In the genomic region with DNA sequence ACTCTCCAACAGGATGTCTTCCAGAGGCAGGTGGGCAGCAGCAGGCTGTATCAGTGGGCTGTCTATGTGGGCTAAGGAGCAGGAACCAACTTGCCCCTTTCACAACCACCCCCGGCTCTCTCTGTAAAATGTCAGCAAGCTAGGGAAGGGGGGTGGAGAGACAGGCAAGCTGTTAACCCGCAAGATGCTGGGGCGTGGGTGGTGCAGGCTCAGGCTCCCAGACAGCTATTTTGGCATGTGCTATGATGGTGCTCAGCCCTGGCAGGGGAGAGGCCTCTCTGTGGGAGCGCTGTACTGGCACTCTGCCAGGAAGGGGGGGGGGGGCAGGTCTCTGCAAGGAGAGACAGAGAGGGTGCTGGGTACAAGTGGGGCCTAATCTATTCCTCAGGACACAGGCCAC, we compare ENCODE assay signal across 8 mouse cellular contexts. TPM values are rescaled to one million over a fixed set of nuclear protein-coding genes. Genes with fewer than 3 reads are reported as not detected.
A peak's percentile ranks its signal among the peaks of the same experiment; 100 is the strongest.
DNase-seq lines count a peak whose midpoint lies in the region; ATAC-seq lines count a peak whose summit lies in the region.

No protein-coding gene starts in this region.

- DNase-seq in cerebellum, adult 9-11 months, result peak; percentile 77
- no peak for DNase-seq in cerebellum, adult 8-10 months
- peak; percentile 92 to 94 for DNase-seq in frontal cortex, adult 2 months (ENCODE audit: extremely low spot score in 1 of 2, low spot score in 1 of 2)
- DNase-seq in layer of hippocampus, postnatal 10 days (ENCODE audit: low spot score in 2 of 2), result peak; percentile 72 to 77
- DNase-seq in lung, postnatal 10 days, result peak; percentile 50

- ATAC-seq in CD4-positive, CD25-positive, alpha-beta regulatory T cell, adult 4 months, result peak; percentile 78
- peak; percentile 59; the same call in 1 of the 2 replicates for ATAC-seq in stomach, embryonic 14.5 days (ENCODE audit: insufficient number of reproducible peaks, insufficient read depth, low FRiP score, low read depth)
- ATAC-seq in monocyte, adult 5-6 weeks (replicated peaks; ENCODE audit: insufficient number of reproducible peaks, low FRiP score, low TSS enrichment, poor library complexity, severe bottlenecking), result no peak

- no peak overlapping the region for H3K4me3 ChIP-seq in stomach, embryonic 14.5 days (ENCODE audit: low read depth, low read length)

- peaks cover 50% of the 10 kb centered on the region for H3K4me1 ChIP-seq in stomach, embryonic 14.5 days (ENCODE audit: control insufficient read depth, insufficient read depth, low read length)

- no peak overlapping the region for H3K4me2 ChIP-seq in stomach, embryonic 14.5 days (replicated peaks; ENCODE audit: low read depth, low read length)

- no peaks in the 10 kb centered on the region for H3K36me3 ChIP-seq in stomach, embryonic 14.5 days (ENCODE audit: control insufficient read depth, insufficient read depth, low read length)

- H3K9me3 ChIP-seq in stomach, embryonic 14.5 days (ENCODE audit: control insufficient read depth, low read depth, low read length), result no peaks in the 10 kb centered on the region

- WGBS in stomach, embryonic 14.5 days, result 10% methylated on average over 4 of the region's 4 CpGs

- H3K27ac ChIP-seq in stomach, embryonic 14.5 days (ENCODE audit: low read length), result peak overlapping the region; percentile 21; the same call in 1 of the 2 replicates

- no peaks in the 10 kb centered on the region for H3K27me3 ChIP-seq in stomach, embryonic 14.5 days (ENCODE audit: control insufficient read depth, insufficient read depth, low read length)

- no peak overlapping the region for H3K9ac ChIP-seq in stomach, embryonic 14.5 days (replicated peaks; ENCODE audit: low read depth, low read length)

RNA-seq across cellular contexts. Expression of a gene that starts 11.6 kb away (rescaled TPM):
- under 1 TPM; 0.82 to 0.86 TPM for polyA plus RNA-seq in CD4-positive, CD25-positive, alpha-beta regulatory T cell, adult 4 months (2017; shearing (Covaris generic))
- 0.04 and 0.12 TPM in 2 replicates for polyA plus RNA-seq in frontal cortex, adult 2 months (2012; rRNA removed)
- not detected for total RNA-seq in layer of hippocampus, postnatal 10 days (2021)
- polyA plus RNA-seq in stomach, embryonic 14.5 days (2014; fragmentation: Nextera tagmentation; extraction: Ambion mirVana), result 1.2 and 1.4 TPM in 2 replicates
- total RNA-seq in monocyte, adult 5-6 weeks (2017), result 0.29 to 0.97 TPM (median 0.32 TPM) in 3 replicates

RNA-seq across cellular contexts. Expression of a gene that starts 18.6 kb away (rescaled TPM):
- polyA plus RNA-seq in CD4-positive, CD25-positive, alpha-beta regulatory T cell, adult 4 months (2017; shearing (Covaris generic)), result 100 to 1,000 TPM; 131 to 138 TPM
- polyA plus RNA-seq in frontal cortex, adult 2 months (2012; rRNA removed), result 590 and 632 TPM in 2 replicates
- 100 to 1,000 TPM; 313 to 336 TPM for total RNA-seq in layer of hippocampus, postnatal 10 days (2021)
- polyA plus RNA-seq in stomach, embryonic 14.5 days (2014; fragmentation: Nextera tagmentation; extraction: Ambion mirVana), result 45.4 and 47.9 TPM in 2 replicates
- total RNA-seq in monocyte, adult 5-6 weeks (2017), result 83.0 to 148 TPM (median 110 TPM) in 3 replicates

RNA-seq across cellular contexts. Expression of a gene that starts 25.0 kb away (rescaled TPM):
- polyA plus RNA-seq in CD4-positive, CD25-positive, alpha-beta regulatory T cell, adult 4 months (2017; shearing (Covaris generic)), result 1 to 10 TPM; 1.9 to 3.1 TPM
- polyA plus RNA-seq in frontal cortex, adult 2 months (2012; rRNA removed), result 53.6 and 61.5 TPM in 2 replicates
- total RNA-seq in layer of hippocampus, postnatal 10 days (2021), result 10 to 100 TPM; 44.3 to 49.4 TPM
- 1,102 and 1,256 TPM in 2 replicates for polyA plus RNA-seq in stomach, embryonic 14.5 days (2014; fragmentation: Nextera tagmentation; extraction: Ambion mirVana)
- 10.2 TPM in 1 of 3 replicates, not detected in the others for total RNA-seq in monocyte, adult 5-6 weeks (2017)

RNA-seq across cellular contexts. Expression of a gene that starts 30.0 kb away (rescaled TPM):
- polyA plus RNA-seq in CD4-positive, CD25-positive, alpha-beta regulatory T cell, adult 4 months (2017; shearing (Covaris generic)), result under 1 TPM in 1 of 2 experiments, not detected in 1; 0.30 TPM
- polyA plus RNA-seq in frontal cortex, adult 2 months (2012; rRNA removed), result 36.1 and 39.2 TPM in 2 replicates
- 10 to 100 TPM; 20.0 to 21.3 TPM for total RNA-seq in layer of hippocampus, postnatal 10 days (2021)
- 0.17 TPM in 1 of 2 replicates, not detected in the other for polyA plus RNA-seq in stomach, embryonic 14.5 days (2014; fragmentation: Nextera tagmentation; extraction: Ambion mirVana)
- total RNA-seq in monocyte, adult 5-6 weeks (2017), result 0.29 TPM in 1 of 3 replicates, not detected in the others

Comparison
In these comparisons a context has a peak if more than half of its experiments do, and no peak if none do; other contexts are left out.
1. RNA of a gene that starts 25.0 kb away (polyA plus RNA-seq): 1,102 to 1,256 TPM in stomach, embryonic 14.5 days; 53.6 to 61.5 TPM in frontal cortex, adult 2 months and 1.9 to 3.1 TPM in CD4-positive, CD25-positive, alpha-beta regulatory T cell, adult 4 months; every median in the first group is over 10 times any median in the second.